Mouse (Mus musculus): Measurements from ENCODE around the gene Aqp8.

DNA sequence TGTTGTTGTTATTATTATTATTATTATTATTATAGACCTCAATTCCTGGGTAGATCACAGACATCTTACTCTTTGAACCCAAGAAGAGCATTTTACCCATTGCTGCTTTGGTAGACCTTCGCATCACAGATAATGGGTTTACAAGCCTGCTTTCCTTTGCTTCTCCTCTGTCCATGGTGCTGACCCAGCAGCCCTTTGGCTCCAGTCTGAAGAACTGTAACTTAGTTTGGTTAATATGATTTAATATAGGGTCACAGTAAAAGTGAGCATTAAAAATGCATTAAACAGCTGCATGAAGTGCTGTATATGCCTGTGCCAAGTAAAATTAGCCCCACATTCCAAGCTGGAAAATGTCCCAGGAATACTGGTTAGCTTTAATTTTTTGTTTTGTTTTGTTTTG lies 41.3 kb downstream of the Aqp8 start:
- no peak for TF ChIP-seq CTCF (IDR thresholded peaks at IDR 0.05; ENCODE audit: low read depth, low read length)
- TF ChIP-seq POLR2A (IDR thresholded peaks at IDR 0.05; ENCODE audit: extremely low read depth, insufficient read depth, low read length), result no peak
